Mouse (Mus musculus): ENCODE data around the gene Timm22.

DNA sequence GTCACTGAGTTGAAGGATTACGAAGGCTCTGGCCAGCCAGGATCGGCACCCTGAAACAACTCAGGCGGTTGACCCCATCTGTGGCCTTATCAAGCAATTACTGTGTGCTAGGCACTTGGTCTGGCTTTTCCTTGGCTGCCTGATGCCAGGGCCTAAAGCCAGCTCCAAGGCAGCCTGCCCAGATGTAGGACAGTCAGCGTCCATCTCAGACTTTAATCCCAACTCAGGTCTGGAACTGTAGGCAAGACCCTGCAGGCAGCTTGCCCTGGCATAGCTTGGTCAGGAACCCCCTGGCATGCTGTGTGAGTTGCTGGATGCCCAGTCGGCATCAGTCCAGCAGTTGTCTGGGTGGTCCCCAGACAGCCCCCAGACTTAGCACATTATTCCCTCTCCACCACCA is 29.3 kb downstream of the Timm22 start:
- TF ChIP-seq POLR2A (IDR thresholded peaks at IDR 0.05; ENCODE audit: control insufficient read depth, extremely low read depth, insufficient read depth, low read length, poor library complexity), result no peak
- TF ChIP-seq CTCF (IDR thresholded peaks at IDR 0.05; ENCODE audit: borderline replicate concordance, control insufficient read depth, extremely low read depth, insufficient read depth, low read length, poor library complexity), result no peak

Measured in thymus, adult 2 months (tissue).